Mouse (Mus musculus): ENCODE measurements around the gene Fto. TPM values are rescaled to one million over a fixed set of nuclear protein-coding genes. Genes with fewer than 3 reads are reported as not detected.
A peak's percentile ranks its signal among the peaks of the same experiment; 100 is the strongest.

Gene Fto
- total RNA-seq, 2 experiments from 2014 or later, result 149 to 152 TPM

DNA sequence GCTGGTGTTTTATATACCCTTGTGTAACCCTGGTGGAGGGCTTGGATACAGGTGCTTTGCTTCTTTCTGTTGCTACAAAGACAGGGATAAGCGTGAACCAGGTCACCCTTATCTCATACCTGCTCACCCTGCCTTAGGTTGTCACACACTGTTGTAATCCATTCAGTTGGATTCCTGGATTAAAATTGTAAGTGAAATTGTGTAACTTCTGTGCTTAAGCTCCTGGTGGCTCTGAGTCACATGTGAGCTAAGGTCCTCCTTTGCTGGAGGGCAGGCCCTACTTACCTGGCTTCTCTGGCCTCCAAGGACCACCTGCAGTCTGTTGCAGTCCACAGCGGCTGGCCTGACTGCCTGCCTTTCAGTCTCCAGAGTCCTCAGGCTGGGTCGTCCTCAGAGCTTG lies 71.1 kb downstream of the Fto start:
- no peak for DNase-seq (ENCODE audit: low spot score in 2 of 2)

DNA sequence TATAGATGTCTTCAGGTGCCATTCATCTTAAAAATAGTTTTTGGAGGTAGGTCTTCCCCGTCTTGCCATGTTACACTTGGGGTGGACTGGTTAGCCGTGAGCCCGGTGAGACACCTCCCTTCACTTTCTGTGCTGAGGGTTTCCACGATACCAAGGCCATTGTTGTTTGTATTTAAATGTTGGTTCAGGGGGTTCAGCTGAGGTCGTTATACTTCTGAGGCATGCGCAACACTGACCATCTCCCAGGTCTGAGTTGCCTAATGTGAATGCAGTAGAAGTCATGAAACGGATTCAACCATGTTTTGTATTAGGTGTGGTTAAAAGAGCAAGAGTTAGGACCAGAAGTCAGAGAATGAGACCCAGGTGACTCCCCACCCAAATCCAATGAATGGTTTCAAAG lies 72.5 kb downstream of the Fto start:
- no peak for DNase-seq (ENCODE audit: low spot score in 2 of 2)

DNA sequence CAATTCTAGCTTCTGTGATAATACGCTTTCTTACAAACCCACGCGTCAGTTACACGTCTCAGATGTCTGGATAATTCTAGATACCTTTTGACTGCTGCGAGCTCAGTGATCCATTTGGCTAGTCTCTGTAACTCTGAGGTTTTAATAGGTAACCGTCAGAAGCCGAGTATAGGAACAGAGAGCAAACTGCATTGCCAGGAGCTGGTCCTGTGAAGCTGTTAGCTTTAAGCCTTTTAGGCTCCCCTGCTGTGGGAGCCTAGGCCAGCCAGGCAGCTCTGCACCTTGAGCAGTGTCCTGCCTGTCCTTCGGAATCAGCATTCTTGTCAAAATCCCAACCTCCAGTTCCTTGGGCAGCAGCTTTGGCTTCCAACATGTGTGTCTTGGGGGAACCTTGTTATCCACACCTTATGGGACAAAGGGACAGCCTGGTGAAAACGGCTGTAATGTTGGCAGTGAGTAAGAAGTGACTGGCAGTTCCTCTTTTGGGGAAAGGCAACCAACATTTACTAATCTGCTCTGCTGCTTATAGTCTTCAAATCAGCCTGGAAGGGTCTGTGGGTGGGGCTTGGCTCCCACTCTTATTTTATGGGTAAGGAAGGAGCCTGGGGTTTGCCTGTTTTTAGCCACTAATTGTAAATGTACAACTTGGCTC lies 77.2 kb downstream of the Fto start:
- no peak for DNase-seq (ENCODE audit: low spot score in 2 of 2)

DNA sequence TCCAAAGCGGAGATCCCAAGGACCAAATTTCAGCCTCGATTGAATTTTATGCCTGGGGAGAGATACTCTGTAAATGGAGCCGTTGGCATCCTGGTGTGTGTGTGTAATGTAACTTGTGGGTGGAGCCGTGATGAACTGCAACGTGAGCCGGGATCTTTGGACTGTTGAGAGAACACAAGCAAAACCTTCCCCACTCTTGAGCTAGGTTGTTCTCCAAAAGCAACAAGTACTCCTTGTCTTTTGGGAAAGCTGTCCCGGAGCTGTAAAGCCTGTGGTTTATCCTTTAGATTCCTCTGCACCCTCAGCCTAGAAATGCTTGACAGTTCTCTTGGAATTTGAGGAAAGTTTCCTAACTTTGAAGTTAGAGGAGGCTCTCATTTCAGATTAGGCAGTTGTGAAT lies 78.9 kb downstream of the Fto start:
- no peak for DNase-seq (ENCODE audit: low spot score in 2 of 2)

DNA sequence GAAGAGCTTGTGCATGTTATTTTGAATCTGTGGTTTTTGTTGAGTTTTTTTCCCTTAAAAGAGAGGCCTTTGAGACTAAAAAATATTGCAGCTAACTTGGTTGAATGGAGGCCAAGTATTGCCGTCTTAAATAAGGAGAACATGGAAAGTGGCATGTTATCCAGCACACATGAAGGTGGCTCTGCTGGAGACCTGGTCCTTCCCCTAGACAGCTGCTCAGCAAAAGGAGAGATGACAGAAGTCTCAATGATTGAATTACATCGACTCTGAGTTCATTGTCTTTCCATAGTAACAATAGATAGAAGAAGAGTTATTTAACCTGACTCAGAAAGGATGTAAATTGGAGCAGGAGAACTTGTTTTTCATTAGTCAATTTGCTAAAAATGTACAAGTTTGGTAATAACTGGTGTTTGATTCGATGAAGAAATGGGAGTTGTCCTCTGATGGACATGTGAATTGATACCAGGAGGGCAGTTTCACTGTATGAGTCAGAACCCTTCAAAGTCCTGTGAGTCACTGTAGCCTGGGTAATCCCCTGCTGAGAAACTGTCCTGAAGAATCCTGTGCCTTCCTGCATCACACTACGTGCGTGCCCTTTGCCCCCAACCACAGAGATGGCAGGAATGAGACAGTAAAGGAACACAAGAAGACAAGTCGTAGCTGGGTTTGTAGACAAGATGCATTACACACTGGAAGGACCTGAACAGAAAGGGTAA lies 82.2 kb downstream of the Fto start:
- no peak for DNase-seq (ENCODE audit: low spot score in 2 of 2)

DNA sequence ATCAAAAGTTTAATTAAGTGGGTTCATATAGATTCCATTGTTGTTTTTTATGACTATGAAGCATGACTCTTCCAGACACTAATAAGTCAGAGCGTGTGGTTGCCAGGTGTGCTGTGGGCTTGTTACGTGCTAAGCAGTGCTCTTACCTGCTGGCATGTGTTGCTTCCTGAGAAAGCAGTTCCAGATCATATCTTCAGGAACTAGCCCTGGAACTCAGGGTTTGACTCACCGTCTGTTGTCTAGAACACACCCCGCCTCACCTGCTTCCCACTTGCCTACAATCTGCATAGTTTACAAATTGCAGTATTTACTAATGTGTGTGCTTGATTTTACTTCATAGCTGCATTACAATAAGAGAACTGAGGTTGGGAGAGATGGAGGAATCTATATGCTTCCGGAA lies 84.7 kb downstream of the Fto start:
- no peak for DNase-seq (ENCODE audit: low spot score in 2 of 2)

DNA sequence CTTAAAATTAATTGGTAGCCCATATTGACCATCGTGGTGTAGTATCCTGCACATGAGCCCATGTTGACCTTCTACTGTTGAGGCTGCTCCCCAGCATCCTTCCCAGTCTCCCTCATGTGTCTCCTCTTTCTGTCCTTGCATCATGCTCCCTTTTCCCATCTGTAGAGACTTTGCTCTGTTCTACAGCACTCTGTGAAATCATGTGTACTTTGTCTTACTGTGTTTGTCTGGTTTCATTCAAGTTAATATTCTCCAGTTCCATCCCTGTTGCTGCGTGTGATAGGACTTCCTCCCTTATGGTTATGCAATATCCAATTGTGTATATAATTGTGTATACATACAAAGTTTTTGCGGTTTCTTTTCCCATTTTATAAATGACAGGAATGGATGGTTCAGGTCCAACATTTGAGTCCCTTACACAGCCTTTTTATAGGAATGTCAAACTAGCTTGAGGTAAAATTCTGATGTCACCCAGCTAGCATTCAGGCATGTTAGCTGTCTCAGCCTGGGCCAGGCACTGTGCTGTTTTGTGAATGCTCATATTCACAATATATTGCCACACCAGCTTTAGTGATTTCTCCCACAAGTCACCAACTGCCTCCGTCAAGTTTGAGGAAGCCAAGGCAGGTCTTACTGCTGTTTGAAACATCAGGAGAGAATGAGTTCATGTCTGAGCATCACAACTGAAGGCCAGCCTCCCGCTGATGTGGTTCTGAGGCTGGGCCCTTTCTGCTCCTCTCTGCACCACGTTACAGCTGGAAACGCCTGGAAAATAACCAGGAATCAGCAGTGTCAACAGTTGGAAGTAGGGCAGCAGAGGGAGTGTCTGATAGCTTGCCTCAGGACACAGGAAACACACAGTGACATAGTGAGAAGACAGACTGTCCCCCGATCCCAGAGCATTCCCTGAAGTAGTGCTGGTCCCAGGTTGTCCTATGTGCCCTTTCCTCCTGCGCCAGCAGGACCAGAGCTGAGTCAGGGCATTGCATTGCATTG lies 90.0 kb downstream of the Fto start:
- DNase-seq (ENCODE audit: low spot score in 2 of 2), result no peak

DNA sequence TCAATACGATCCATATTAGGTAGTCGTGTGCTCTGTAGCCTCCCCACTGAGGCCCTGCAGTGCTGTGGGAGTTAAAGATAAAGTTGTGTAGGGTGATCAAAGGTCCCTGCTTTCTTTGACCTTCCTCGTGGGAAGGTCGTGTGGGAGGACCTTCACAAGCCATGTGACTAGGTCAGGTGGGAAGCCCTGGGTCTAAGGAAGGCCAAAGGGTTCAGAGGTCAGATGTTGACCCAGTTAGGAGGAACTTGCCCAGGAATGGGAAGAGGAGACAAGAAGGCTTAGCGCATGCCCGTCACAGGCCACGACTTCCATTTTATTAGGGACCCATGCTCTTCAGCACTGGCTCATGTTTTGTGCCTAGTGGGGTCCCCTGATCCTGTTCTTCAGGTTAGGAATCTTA lies 91.0 kb downstream of the Fto start:
- DNase-seq (ENCODE audit: low spot score in 2 of 2), result no peak

DNA sequence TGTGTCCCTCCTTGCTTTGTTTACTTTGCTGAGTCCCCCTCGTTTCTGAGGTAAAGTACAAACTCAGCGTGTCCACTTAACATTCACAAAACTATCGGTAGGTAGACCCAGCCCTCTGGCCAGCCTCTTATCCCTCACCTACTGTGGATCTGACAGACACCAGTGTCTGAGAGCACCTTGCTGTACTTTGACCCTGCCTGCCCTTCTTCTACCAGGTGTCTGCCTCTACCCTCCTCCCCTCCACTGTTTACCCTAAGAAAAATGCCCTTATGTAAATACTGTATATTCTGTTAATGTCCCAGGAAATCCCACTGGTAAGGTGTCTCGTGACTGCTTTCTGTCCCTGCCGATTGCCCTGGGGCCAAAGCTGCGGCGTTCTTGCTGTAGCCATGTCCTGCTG lies 91.8 kb downstream of the Fto start:
- no peak for DNase-seq (ENCODE audit: low spot score in 2 of 2)

DNA sequence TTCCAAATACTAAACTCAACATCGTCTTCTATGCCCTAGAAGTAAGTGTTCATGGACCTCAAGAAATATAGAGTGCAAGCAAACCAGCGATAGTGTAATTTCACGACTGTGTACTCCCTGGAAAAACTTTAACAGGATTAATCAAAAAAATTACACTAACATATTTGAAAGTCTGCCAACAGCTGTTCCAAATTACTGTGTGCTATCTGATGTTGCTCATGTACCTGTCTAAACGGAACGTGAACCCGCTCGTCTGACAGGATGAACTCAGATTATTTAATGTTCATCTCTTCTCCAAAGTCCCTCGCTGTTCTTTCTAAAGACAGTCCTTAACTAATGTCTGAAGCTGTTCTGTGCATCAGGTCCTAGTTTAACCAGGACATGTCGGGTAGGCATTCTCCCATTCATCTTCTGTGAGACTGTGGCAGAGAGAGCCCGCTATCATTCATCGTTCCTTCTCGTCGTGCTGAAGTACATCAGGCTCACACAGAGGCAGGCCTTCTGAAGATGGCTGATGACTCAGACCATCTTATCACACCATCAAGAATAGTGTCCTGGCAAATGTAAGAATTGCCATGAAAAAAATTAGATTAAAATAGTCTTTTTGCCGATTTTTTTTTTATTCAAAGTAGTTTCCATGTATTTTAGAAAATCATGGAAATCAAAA lies 93.4 kb downstream of the Fto start:
- DNase-seq (ENCODE audit: low spot score in 2 of 2), result no peak

DNA sequence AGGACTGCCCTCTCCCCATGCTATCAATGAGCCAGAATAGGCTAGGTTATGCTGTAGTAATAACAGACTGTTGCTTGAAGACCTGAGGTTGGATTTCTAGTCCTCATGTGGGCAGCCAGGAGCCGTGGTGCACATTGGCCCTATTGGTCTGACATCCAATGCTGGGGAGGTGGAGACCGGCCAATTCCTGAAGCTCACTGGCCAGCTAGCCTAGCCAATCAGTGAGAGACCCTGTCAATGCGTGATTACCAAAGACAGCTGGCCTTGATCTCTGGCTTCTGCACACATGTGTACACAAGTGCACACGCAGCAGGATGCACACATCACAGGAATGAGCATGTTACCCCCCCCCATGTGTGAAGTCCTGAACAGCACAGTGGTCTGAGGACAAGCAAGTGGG lies 94.6 kb downstream of the Fto start:
- DNase-seq (ENCODE audit: low spot score in 2 of 2), result no peak

DNA sequence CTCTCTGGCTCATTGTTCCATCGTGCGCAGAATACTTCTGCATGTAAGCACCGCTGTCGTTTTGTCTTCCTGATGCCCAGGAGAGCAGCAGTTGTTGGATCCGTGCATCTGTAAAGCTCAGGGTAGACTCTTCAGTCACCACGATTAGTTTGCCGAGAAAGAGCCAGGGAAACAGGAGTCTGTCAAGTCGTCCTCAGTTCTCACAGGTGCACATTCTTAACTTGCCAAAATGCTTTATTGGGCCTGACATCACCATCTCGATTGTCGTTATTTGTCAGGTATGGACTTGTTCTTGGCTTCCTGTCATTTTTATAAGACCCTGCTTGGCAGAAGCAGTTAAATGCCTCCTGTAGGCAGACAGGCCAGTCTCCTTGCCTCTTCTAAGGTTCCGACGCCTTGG lies 96.7 kb downstream of the Fto start:
- no peak for DNase-seq (ENCODE audit: low spot score in 2 of 2)

DNA sequence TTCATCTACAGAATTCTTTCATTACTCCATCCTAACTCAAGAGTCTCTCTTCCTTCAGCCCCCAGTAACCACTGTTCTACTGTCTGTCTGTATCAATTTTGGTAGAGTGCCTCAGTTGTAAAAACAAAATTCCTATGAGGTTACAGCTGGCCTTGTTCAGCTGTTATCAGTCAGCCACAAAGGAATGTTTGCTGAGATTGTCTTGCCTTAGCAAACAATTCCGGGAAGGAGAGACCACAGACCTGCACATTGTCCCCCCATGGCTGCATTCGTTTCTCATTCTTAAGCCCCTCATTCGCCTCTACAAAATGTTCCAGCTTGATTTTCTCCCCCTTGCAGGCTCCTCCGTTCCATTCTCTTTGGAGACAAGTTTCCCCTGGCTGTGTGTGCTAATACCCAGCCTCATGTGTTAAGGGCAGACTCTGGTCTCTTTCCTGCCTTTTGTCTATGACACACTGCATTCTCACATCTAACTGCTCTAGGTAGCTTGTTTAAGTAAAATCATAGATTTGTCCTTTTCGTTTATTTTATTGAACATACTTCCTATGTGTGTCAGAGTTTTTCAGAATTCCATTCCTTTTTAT lies 111.3 kb downstream of the Fto start:
- DNase-seq (ENCODE audit: low spot score in 2 of 2), result no peak

DNA sequence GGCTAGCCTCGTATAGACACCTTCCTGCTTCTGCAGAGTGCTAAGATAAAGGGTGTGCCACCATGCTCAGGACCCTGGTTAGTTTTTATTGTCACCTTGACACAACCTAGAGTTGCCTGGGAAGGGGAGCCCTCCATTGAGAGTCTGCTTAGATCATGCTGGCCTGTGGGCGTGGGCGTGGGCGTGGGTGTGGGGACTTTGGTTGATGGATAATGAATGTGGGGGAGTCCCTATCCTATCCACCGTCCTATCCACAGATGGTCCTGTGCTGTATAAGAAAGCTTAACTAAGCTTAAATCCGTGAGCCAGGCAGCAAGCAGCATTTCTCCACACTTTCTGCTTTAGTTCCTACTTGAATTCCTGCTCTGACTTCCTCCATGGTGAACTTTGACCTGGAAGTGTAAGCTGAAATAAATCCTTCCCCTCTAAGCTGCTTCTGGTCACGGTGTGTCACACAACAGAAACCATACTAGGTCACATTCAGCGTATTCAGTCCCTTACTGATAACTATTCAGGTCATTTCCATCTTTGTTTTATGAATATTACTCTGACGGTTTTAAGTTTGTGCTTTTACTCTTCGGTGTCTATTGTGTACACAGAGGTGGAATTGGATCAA lies 112.0 kb downstream of the Fto start:
- no peak for DNase-seq (ENCODE audit: low spot score in 2 of 2)

DNA sequence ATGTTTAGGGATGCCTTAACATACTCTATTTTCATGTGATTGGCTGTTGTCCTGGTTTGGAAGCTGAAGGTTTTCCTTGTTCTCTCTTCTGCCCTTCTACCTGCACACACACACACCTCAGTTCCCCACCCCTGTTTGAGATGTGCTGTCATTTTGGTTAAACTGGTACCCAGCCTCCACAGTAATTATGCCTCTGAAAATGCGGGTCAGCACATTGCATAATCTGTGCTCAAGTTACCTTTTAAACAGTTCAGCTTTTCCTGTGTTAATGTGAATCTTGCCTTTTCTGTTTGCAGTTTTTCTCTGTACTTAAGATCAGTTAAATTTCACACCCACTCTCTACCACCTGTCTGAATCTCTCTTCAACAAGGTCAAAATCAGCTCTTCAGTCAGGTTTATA lies 113.2 kb downstream of the Fto start:
- no peak for DNase-seq (ENCODE audit: low spot score in 2 of 2)

DNA sequence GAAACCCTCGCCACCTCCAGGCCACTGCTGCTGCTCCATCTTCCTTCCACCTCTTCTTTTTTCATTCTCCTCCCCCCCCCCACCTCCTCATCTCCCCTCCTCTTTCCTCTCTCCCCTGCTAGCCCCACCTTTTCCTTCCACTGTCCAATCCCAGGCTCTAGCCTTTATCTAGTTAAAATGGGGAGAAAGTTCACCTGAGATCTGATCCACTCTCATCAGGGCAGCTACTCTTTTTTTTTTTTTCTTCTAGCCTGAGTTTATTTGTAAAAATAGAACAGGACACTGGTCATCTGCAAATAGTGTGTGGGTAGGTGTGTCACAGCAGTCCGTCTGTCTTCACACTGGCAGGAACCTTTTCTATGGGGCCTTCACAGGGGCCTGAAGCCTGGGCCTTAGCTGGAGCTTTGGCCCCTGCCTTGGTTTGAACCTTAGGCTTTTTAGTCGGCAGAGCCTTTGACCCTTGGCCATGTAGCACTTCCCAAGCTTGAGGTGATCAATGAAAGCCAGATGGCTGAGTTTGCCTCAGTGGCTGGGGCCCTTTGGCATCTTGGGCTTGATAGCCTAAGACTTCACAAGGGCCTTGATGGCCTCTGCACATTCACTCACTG lies 117.1 kb downstream of the Fto start:
- no peak for DNase-seq (ENCODE audit: low spot score in 2 of 2)

DNA sequence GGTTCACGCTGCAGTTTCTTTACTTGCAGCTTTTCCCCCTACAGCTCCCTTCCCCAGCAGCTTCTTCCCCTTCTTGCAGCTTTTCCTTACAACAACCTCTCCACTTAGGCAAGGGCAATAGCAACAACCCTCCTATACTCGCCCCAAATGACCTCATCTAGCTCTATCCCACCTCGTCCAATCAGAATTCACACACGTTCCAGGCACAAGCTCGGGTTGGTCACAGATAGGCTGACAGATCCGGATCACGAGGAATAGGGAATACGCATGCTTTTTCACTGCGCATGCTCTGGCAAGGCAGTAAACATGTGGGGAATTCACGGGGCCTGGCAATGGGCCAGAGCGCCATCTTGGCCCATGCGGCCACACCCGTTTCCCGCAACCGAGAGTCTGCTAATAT lies 122.7 kb downstream of the Fto start:
- DNase-seq (ENCODE audit: low spot score in 2 of 2), result no peak

DNA sequence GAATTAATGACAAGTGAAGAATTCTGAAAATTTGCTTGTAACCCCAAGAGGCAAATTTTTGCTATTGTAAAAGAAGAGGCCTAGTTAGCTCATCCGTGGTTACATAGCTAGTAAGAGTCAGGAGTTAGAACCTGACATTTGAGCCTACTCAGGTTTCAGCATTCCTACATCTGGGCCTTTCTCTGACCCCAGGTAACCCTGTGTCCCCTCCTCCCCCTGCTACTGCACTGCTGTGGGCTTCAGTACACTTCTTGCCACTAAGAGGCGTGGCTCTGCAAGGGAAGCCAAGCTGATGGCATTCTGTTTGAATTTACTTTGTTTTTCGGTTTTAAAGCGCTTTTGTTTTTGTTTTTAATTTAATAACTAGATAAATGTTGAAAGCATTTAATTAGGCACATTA lies 130.6 kb downstream of the Fto start:
- DNase-seq (ENCODE audit: low spot score in 2 of 2), result no peak

DNA sequence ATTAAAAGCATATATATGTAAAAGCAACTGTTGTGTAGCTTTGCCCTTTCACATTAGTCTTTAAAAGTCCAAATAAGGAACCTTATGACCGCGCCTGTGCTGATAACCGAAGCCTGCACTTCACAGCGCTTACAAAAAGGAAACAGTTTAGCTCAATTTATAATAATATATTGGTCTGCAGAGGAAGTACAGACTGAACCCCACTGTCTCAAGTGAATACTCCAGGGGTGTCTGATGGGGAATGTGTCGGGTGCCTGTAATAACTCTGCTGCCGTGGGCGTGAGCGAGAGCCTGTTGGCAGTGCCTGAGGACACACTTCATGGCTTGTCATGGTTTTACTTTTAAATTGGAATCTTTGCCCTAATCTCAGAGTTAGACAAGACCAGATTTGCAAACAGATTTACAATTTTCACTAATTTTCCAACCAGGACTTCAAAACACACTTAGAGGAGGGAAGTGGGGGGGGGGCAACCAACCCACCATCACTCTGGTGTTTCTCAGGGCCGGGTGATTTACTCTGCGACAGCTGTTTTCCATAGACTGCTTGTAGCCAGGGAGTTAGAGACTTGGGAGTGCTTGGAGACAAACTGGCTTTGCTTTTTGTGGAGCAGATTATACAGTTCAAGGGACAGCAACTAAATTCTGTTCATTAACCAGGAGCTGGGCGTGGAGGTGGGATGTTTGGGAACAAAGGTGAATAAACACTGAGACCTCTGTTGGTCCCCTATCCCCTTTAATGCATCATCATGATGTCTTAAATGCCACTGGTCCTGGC lies 131.5 kb downstream of the Fto start:
- DNase-seq (ENCODE audit: low spot score in 2 of 2), result peak in 1 of 2 experiments; percentile 24

All from layer of hippocampus, adult 18-20 months (tissue).